Mouse (Mus musculus) liver, embryonic 12.5 days (tissue): ENCODE measurements around the gene Wars2. TPM values are rescaled to one million over a fixed set of nuclear protein-coding genes. Genes with fewer than 3 reads are reported as not detected.
A peak's percentile ranks its signal among the peaks of the same experiment; 100 is the strongest.

Experiments
- ATAC-seq: fragments of 200-750 bp; cut with Nextera tagmentation; 2 replicates; pipeline ENCODE4 v1.8.0; 2017; ENCODE audit warnings: moderate number of reproducible peaks, mild to moderate bottlenecking, moderate library complexity
- H3K27ac ChIP-seq: fragments of 300-500 bp; sonication (generic); 2 replicates; pipeline ENCODE4 v1.5.1; 2016; ENCODE audit warnings: mild to moderate bottlenecking
- H3K27me3 ChIP-seq: fragments of 300-500 bp; sonication (generic); replicated peaks from 2 replicates; pipeline ENCODE4 v1.6.1; 2016; ENCODE audit warnings: mild to moderate bottlenecking, moderate library complexity
- H3K36me3 ChIP-seq: fragments of 300-500 bp; sonication (generic); 2 replicates; pipeline ENCODE4 v1.6.1; 2016; ENCODE audit warnings: mild to moderate bottlenecking, moderate library complexity
- H3K4me1 ChIP-seq: fragments of 300-500 bp; sonication (generic); 2 replicates; pipeline ENCODE4 v1.6.1; 2016
- H3K4me2 ChIP-seq: fragments of 300-500 bp; sonication (generic); 2 replicates; pipeline ENCODE4 v1.6.1; 2016; ENCODE audit warnings: mild to moderate bottlenecking, moderate library complexity
- H3K4me3 ChIP-seq: fragments of 300-500 bp; sonication (generic); 2 replicates; pipeline ENCODE4 v1.5.1; 2016; ENCODE audit warnings: mild to moderate bottlenecking, moderate library complexity
- H3K9ac ChIP-seq: fragments of 300-500 bp; sonication (generic); 2 replicates; pipeline ENCODE4 v1.6.1; 2016; ENCODE audit warnings: mild to moderate bottlenecking, moderate library complexity
- H3K9me3 ChIP-seq: fragments of 300-500 bp; sonication (generic); replicated peaks from 2 replicates; pipeline ENCODE4 v1.6.1; 2016; ENCODE audit warnings: mild to moderate bottlenecking, moderate library complexity
- WGBS: fragments of 180-500 bp; shearing (Covaris S2); methylation state at CpG from one replicate; pipeline ENCODE4 v1.1.7; 2016; ENCODE audit not compliant: insufficient replicate concordance; 5-methylcytosine and 5-hydroxymethylcytosine counted together
- polyA plus RNA-seq: library from polyadenylated mRNA; unstranded; fragments of >200 nt; fragmentation: Nextera tagmentation; extraction: Ambion mirVana; gene quantifications from 2 replicates; pipeline ENCODE4 v1.2.1, GENCODE M21; 2016

The Wars2 gene
- polyA plus RNA-seq, 1 experiment from 2014 or later, result 5.0 TPM

GRCm38 (mm10) chr3:99208416-99208815 lies 67.5 kb downstream of the Wars2 start:
- no peak for ATAC-seq

GRCm38 (mm10) chr3:99211105-99211698 lies 70.3 kb downstream of the Wars2 start:
- 59% methylated on average over 14 of the region's 14 CpGs for WGBS
- no peak for ATAC-seq

More at GRCm38 (mm10) chr3:99208416-99208815, 67.5 kb downstream of the Wars2 start:
- no peak overlapping the region for H3K27ac ChIP-seq
- H3K9me3 ChIP-seq, result no peaks in the 10 kb centered on the region
- H3K9ac ChIP-seq, result no peak overlapping the region
- H3K36me3 ChIP-seq, result no peaks in the 10 kb centered on the region
- no peak overlapping the region for H3K4me3 ChIP-seq
- H3K4me2 ChIP-seq, result no peak overlapping the region
- H3K4me1 ChIP-seq, result peaks cover 9% of the 10 kb centered on the region; the same call in 1 of the 2 replicates
- no peaks in the 10 kb centered on the region for H3K27me3 ChIP-seq
- 19% methylated on average over 1 of the region's 1 CpGs for WGBS

GRCm38 (mm10) chr3:99227807-99228206 lies 86.9 kb downstream of the Wars2 start:
- Histone ChIP-seq H3K4me3 (no peak overlapping the region), H3K27me3 (peaks cover 7% of the 10 kb centered on the region), H3K9me3 (no peaks in the 10 kb centered on the region), H3K4me1 (no peaks in the 10 kb centered on the region), H3K27ac (no peak overlapping the region), H3K4me2 (no peak overlapping the region), H3K36me3 (no peaks in the 10 kb centered on the region), H3K9ac (no peak overlapping the region)
- 62% methylated on average over 2 of the region's 2 CpGs for WGBS
- ATAC-seq, result no peak

More at GRCm38 (mm10) chr3:99211105-99211698, 70.3 kb downstream of the Wars2 start:
- Histone ChIP-seq H3K36me3 (peaks cover 5% of the 10 kb centered on the region; the same call in 1 of the 2 replicates), H3K9me3 (no peaks in the 10 kb centered on the region), H3K4me1 (peaks cover 9% of the 10 kb centered on the region; the same call in 1 of the 2 replicates), H3K4me3 (no peak overlapping the region), H3K27me3 (no peaks in the 10 kb centered on the region), H3K4me2 (no peak overlapping the region), H3K27ac (no peak overlapping the region), H3K9ac (no peak overlapping the region)

GRCm38 (mm10) chr3:99233393-99234318 lies 92.8 kb downstream of the Wars2 start:
- ATAC-seq, result no peak
- no peaks in the 10 kb centered on the region for H3K9me3 ChIP-seq
- no peaks in the 10 kb centered on the region for H3K36me3 ChIP-seq
- 10% methylated on average over 20 of the region's 20 CpGs for WGBS
- H3K4me2 ChIP-seq, result peak overlapping the region; percentile 32
- H3K4me1 ChIP-seq, result no peaks in the 10 kb centered on the region
- H3K27ac ChIP-seq, result no peak overlapping the region
- H3K9ac ChIP-seq, result no peak overlapping the region
- H3K27me3 ChIP-seq, result peaks cover 62% of the 10 kb centered on the region
- peak overlapping the region; percentile 1; the same call in 1 of the 2 replicates for H3K4me3 ChIP-seq

GRCm38 (mm10) chr3:99234319-99234869 lies 93.5 kb downstream of the Wars2 start:
- no peaks in the 10 kb centered on the region for H3K36me3 ChIP-seq
- ATAC-seq, result no peak
- H3K27me3 ChIP-seq, result peaks cover 70% of the 10 kb centered on the region
- H3K9me3 ChIP-seq, result no peaks in the 10 kb centered on the region
- 9% methylated on average over 17 of the region's 17 CpGs for WGBS
- H3K27ac ChIP-seq, result no peak overlapping the region
- no peaks in the 10 kb centered on the region for H3K4me1 ChIP-seq
- H3K4me3 ChIP-seq, result peak overlapping the region; percentile 1; the same call in 1 of the 2 replicates
- H3K9ac ChIP-seq, result no peak overlapping the region
- H3K4me2 ChIP-seq, result peak overlapping the region; percentile 32

GRCm38 (mm10) chr3:99235116-99235803 lies 94.4 kb downstream of the Wars2 start:
- no peak overlapping the region for H3K4me2 ChIP-seq
- H3K9ac ChIP-seq, result no peak overlapping the region
- H3K9me3 ChIP-seq, result no peaks in the 10 kb centered on the region
- H3K27me3 ChIP-seq, result peaks cover 79% of the 10 kb centered on the region
- no peak for ATAC-seq
- no peaks in the 10 kb centered on the region for H3K4me1 ChIP-seq
- no peaks in the 10 kb centered on the region for H3K36me3 ChIP-seq
- H3K4me3 ChIP-seq, result no peak overlapping the region
- H3K27ac ChIP-seq, result no peak overlapping the region
- 5% methylated on average over 23 of the region's 23 CpGs for WGBS

GRCm38 (mm10) chr3:99235804-99236755 lies 95.2 kb downstream of the Wars2 start:
- Histone ChIP-seq H3K4me3 (no peak overlapping the region), H3K4me2 (no peak overlapping the region), H3K9ac (no peak overlapping the region), H3K36me3 (no peaks in the 10 kb centered on the region), H3K27ac (no peak overlapping the region), H3K4me1 (no peaks in the 10 kb centered on the region), H3K27me3 (peaks cover 87% of the 10 kb centered on the region), H3K9me3 (no peaks in the 10 kb centered on the region)
- 4% methylated on average over 18 of the region's 18 CpGs for WGBS
- no peak for ATAC-seq

GRCm38 (mm10) chr3:99238691-99239090 lies 97.8 kb downstream of the Wars2 start:
- ATAC-seq, result no peak

GRCm38 (mm10) chr3:99239301-99240045 lies 98.6 kb downstream of the Wars2 start:
- H3K27ac ChIP-seq, result no peak overlapping the region
- WGBS, result 3% methylated on average over 20 of the region's 20 CpGs
- no peak overlapping the region for H3K9ac ChIP-seq
- H3K4me2 ChIP-seq, result no peak overlapping the region
- no peaks in the 10 kb centered on the region for H3K9me3 ChIP-seq
- peaks cover 97% of the 10 kb centered on the region for H3K27me3 ChIP-seq
- H3K4me1 ChIP-seq, result no peaks in the 10 kb centered on the region
- no peak overlapping the region for H3K4me3 ChIP-seq
- no peak for ATAC-seq
- H3K36me3 ChIP-seq, result no peaks in the 10 kb centered on the region

More at GRCm38 (mm10) chr3:99238691-99239090, 97.8 kb downstream of the Wars2 start:
- WGBS, result 5% methylated on average over 1 of the region's 1 CpGs
- Histone ChIP-seq H3K4me3 (no peak overlapping the region), H3K27me3 (peaks cover 97% of the 10 kb centered on the region), H3K4me2 (no peak overlapping the region), H3K9me3 (no peaks in the 10 kb centered on the region), H3K36me3 (no peaks in the 10 kb centered on the region), H3K9ac (no peak overlapping the region), H3K4me1 (no peaks in the 10 kb centered on the region), H3K27ac (no peak overlapping the region)

- Histone ChIP-seq H3K36me3 (no peaks in the 10 kb centered on the region), H3K4me1 (no peaks in the 10 kb centered on the region), H3K9me3 (no peaks in the 10 kb centered on the region), H3K27ac (no peak within 1 kb of the TSS), H3K9ac (no peak within 1 kb of the TSS), H3K4me2 (peak within 1 kb of the TSS; percentile 7; the same call in 1 of the 2 replicates), H3K27me3 (peaks cover 97% of the 10 kb centered on the region), H3K4me3 (peak within 1 kb of the TSS; percentile 5; the same call in 1 of the 2 replicates)
- no peak for ATAC-seq
- 2% methylated on average over 18 of the region's 20 CpGs for WGBS
These were observed 99.4 kb downstream of the Wars2 start, which contains the start of gene Tbx15 for GRCm38 (mm10) chr3:99240213-99240720. TSS of gene Tbx15 (plus strand) at chr3:99240381.
